Mouse (Mus musculus) intestine, embryonic 16.5 days (tissue): ENCODE data around the gene Art2b. TPM values are rescaled to one million over a fixed set of nuclear protein-coding genes. Genes with fewer than 3 reads are reported as not detected.
A peak's percentile ranks its signal among the peaks of the same experiment; 100 is the strongest.
"Not testable (repeated sequence)": the region's sequence is repeated elsewhere in the genome, so short reads cannot be mapped to it uniquely, and the experiment has no call there.

Experiments used
- ATAC-seq: fragments of 200-750 bp; cut with Nextera tagmentation; 2 replicates; pipeline ENCODE4 v1.8.0; 2017; ENCODE audit warnings: moderate TSS enrichment, moderate library complexity
- H3K27ac ChIP-seq: fragments of 300-500 bp; sonication (generic); 2 replicates; pipeline ENCODE4 v1.5.1; 2014; ENCODE audit warnings: mild to moderate bottlenecking, low read length
- H3K27me3 ChIP-seq: fragments of 300-500 bp; sonication (generic); replicated peaks from 2 replicates; pipeline ENCODE4 v1.6.1; 2014; ENCODE audit warnings: low read length, control low read depth, mixed read lengths; ENCODE audit not compliant: control insufficient read depth, insufficient read depth
- H3K36me3 ChIP-seq: fragments of 300-500 bp; sonication (generic); 2 replicates; pipeline ENCODE4 v1.6.1; 2014; ENCODE audit warnings: low read length, control low read depth; ENCODE audit not compliant: control insufficient read depth, insufficient read depth
- H3K4me1 ChIP-seq: fragments of 300-500 bp; sonication (generic); 2 replicates; pipeline ENCODE4 v1.6.1; 2014; ENCODE audit warnings: low read length, control low read depth, mixed read lengths; ENCODE audit not compliant: control insufficient read depth, insufficient read depth
- H3K4me2 ChIP-seq: fragments of 300-500 bp; sonication (generic); 2 replicates; pipeline ENCODE4 v1.6.1; 2014; ENCODE audit warnings: low read depth, low read length, control low read depth
- H3K4me3 ChIP-seq: fragments of 300-500 bp; sonication (generic); 2 replicates; pipeline ENCODE4 v1.5.1; 2014; ENCODE audit warnings: mild to moderate bottlenecking, low read length
- H3K9ac ChIP-seq: fragments of 300-500 bp; sonication (generic); 2 replicates; pipeline ENCODE4 v1.6.1; 2014; ENCODE audit warnings: low read depth, low read length
- H3K9me3 ChIP-seq: fragments of 300-500 bp; sonication (generic); 2 replicates; pipeline ENCODE4 v1.6.1; 2016; ENCODE audit warnings: low read length, control low read depth; ENCODE audit not compliant: control insufficient read depth
- WGBS: fragments of 180-500 bp; shearing (Covaris S2); extraction: QIAGEN DNeasy Blood & Tissue Kit; methylation state at CpG from one replicate; pipeline ENCODE4 v1.1.7; 2014; 5-methylcytosine and 5-hydroxymethylcytosine counted together
- polyA plus RNA-seq: library from polyadenylated mRNA; unstranded; fragments of >200 nt; fragmentation: Nextera tagmentation; extraction: Ambion mirVana; gene quantifications from 2 replicates; pipeline ENCODE4 v1.2.1, GENCODE M21; 2015

Gene Art2b
- polyA plus RNA-seq, 1 experiment from 2014 or later = 0.43 TPM

- 58% methylated on average over 6 of the region's 6 CpGs for WGBS
- H3K9me3 ChIP-seq = no peaks in the 10 kb centered on the region
- no peaks in the 10 kb centered on the region for H3K27me3 ChIP-seq
- no peaks in the 10 kb centered on the region for H3K4me1 ChIP-seq
- H3K4me2 ChIP-seq = no peak overlapping the region
- H3K27ac ChIP-seq = 0 out of 2 replicates have a peak overlapping the region, but pooled peaks have one; percentile 5
- H3K9ac ChIP-seq = no peak overlapping the region
- peak; percentile 72 for ATAC-seq
- H3K4me3 ChIP-seq = no peak overlapping the region
- no peaks in the 10 kb centered on the region for H3K36me3 ChIP-seq
These were observed 30.9 kb upstream of the Art2b start for GRCm38 (mm10) chr7:101616136-101616835.

- H3K27ac ChIP-seq = no peak overlapping the region
- H3K9ac ChIP-seq = no peak overlapping the region
- no peaks in the 10 kb centered on the region for H3K27me3 ChIP-seq
- WGBS = 83% methylated on average over 7 of the region's 7 CpGs
- no peaks in the 10 kb centered on the region for H3K4me1 ChIP-seq
- H3K4me3 ChIP-seq = no peak overlapping the region
- ATAC-seq = no peak
- no peak overlapping the region for H3K4me2 ChIP-seq
- H3K36me3 ChIP-seq = no peaks in the 10 kb centered on the region
- no peaks in the 10 kb centered on the region for H3K9me3 ChIP-seq
These were observed 30.0 kb upstream of the Art2b start for GRCm38 (mm10) chr7:101615406-101615805.

- H3K4me3 ChIP-seq, H3K4me1 ChIP-seq, H3K36me3 ChIP-seq, H3K4me2 ChIP-seq, H3K9ac ChIP-seq, H3K27me3 ChIP-seq, H3K9me3 ChIP-seq: not testable (repeated sequence)
- 58% methylated on average over 8 of the region's 8 CpGs for WGBS
- ATAC-seq = peak; percentile 80
- 0 out of 2 replicates have a peak overlapping the region, but pooled peaks have one; percentile 6 for H3K27ac ChIP-seq
These were observed 27.6 kb upstream of the Art2b start for GRCm38 (mm10) chr7:101612786-101613527.

GRCm38 (mm10) chr7:101607845-101608244 is 22.4 kb upstream of the Art2b start:
- Histone ChIP-seq H3K36me3 (no peaks in the 10 kb centered on the region), H3K27me3 (no peaks in the 10 kb centered on the region), H3K9me3 (no peaks in the 10 kb centered on the region), H3K4me2 (no peak overlapping the region), H3K4me1 (no peaks in the 10 kb centered on the region), H3K4me3 (no peak overlapping the region), H3K9ac (no peak overlapping the region), H3K27ac (no peak overlapping the region)
- WGBS = 66% methylated on average over 6 of the region's 6 CpGs
- no peak for ATAC-seq

GRCm38 (mm10) chr7:101600406-101600805 is 15.0 kb upstream of the Art2b start:
- no peaks in the 10 kb centered on the region for H3K4me1 ChIP-seq
- H3K27me3 ChIP-seq = no peaks in the 10 kb centered on the region
- H3K9me3 ChIP-seq = no peaks in the 10 kb centered on the region
- H3K36me3 ChIP-seq = no peaks in the 10 kb centered on the region
- H3K27ac ChIP-seq = no peak overlapping the region
- H3K4me3 ChIP-seq = no peak overlapping the region
- WGBS = 94% methylated on average over 1 of the region's 1 CpGs
- H3K9ac ChIP-seq = no peak overlapping the region
- no peak for ATAC-seq
- no peak overlapping the region for H3K4me2 ChIP-seq

- WGBS = 59% methylated on average over 2 of the region's 2 CpGs
- no peak overlapping the region for H3K4me3 ChIP-seq
- H3K9me3 ChIP-seq = no peaks in the 10 kb centered on the region
- no peak for ATAC-seq
- no peak overlapping the region for H3K9ac ChIP-seq
- H3K27me3 ChIP-seq = no peaks in the 10 kb centered on the region
- H3K27ac ChIP-seq = no peak overlapping the region
- H3K36me3 ChIP-seq = no peaks in the 10 kb centered on the region
- no peaks in the 10 kb centered on the region for H3K4me1 ChIP-seq
- H3K4me2 ChIP-seq = no peak overlapping the region
These were observed 13.1 kb upstream of the Art2b start for GRCm38 (mm10) chr7:101598482-101598881.

- WGBS = 70% methylated on average over 2 of the region's 2 CpGs
- ATAC-seq = no peak
- H3K4me2 ChIP-seq = no peak overlapping the region
- H3K9me3 ChIP-seq = no peaks in the 10 kb centered on the region
- H3K4me1 ChIP-seq = no peaks in the 10 kb centered on the region
- H3K27ac ChIP-seq = no peak overlapping the region
- no peak overlapping the region for H3K4me3 ChIP-seq
- H3K36me3 ChIP-seq = no peaks in the 10 kb centered on the region
- H3K27me3 ChIP-seq = no peaks in the 10 kb centered on the region
- H3K9ac ChIP-seq = no peak overlapping the region
These were observed 9.6 kb upstream of the Art2b start for GRCm38 (mm10) chr7:101594969-101595368.

- not testable (repeated sequence) for H3K36me3 ChIP-seq, H3K9me3 ChIP-seq, H3K9ac ChIP-seq, H3K27ac ChIP-seq, H3K4me2 ChIP-seq, H3K4me1 ChIP-seq, ATAC-seq, H3K27me3 ChIP-seq, H3K4me3 ChIP-seq
- WGBS = 48% methylated on average over 6 of the region's 6 CpGs
These were observed 1.1 kb downstream of the Art2b start for GRCm38 (mm10) chr7:101584271-101584670.

- H3K27me3 ChIP-seq = no peaks in the 10 kb centered on the region
- H3K27ac ChIP-seq = no peak overlapping the region
- no peaks in the 10 kb centered on the region for H3K4me1 ChIP-seq
- H3K9me3 ChIP-seq = no peaks in the 10 kb centered on the region
- no peak for ATAC-seq
- H3K9ac ChIP-seq = no peak overlapping the region
- no peak overlapping the region for H3K4me3 ChIP-seq
- no peak overlapping the region for H3K4me2 ChIP-seq
- 79% methylated on average over 7 of the region's 7 CpGs for WGBS
- H3K36me3 ChIP-seq = no peaks in the 10 kb centered on the region
These were observed 3.4 kb downstream of the Art2b start for GRCm38 (mm10) chr7:101582012-101582411.
